Mouse (Mus musculus) lung, postnatal 0 days (tissue): Measurements from ENCODE around the gene Stxbp3. TPM values are rescaled to one million over a fixed set of nuclear protein-coding genes. Genes with fewer than 3 reads are reported as not detected.
A peak's percentile ranks its signal among the peaks of the same experiment; 100 is the strongest.

Experiments used
- ATAC-seq: fragments of 200-750 bp; cut with Nextera tagmentation; 2 replicates; pipeline ENCODE4 v1.8.0; 2017; ENCODE audit warnings: moderate library complexity
- DNase-seq: peaks from one replicate; pipeline ENCODE4 v3.0.0-alpha.2; 2016; ENCODE audit warnings: low spot score
- H3K27ac ChIP-seq: fragments of 300-500 bp; sonication (generic); 2 replicates; pipeline ENCODE4 v1.5.1; 2014; ENCODE audit warnings: antibody characterized with exemption, mild to moderate bottlenecking, low read length, mixed read lengths
- H3K27me3 ChIP-seq: fragments of 300-500 bp; sonication (generic); replicated peaks from 2 replicates; pipeline ENCODE4 v1.6.1; 2014; ENCODE audit warnings: low read length, mixed read lengths; ENCODE audit not compliant: insufficient read depth
- H3K36me3 ChIP-seq: fragments of 300-500 bp; sonication (generic); 2 replicates; pipeline ENCODE4 v1.6.1; 2014; ENCODE audit warnings: low read length, mixed read lengths; ENCODE audit not compliant: insufficient read depth
- H3K4me1 ChIP-seq: fragments of 300-500 bp; sonication (generic); 2 replicates; pipeline ENCODE4 v1.6.1; 2014; ENCODE audit warnings: antibody characterized with exemption, low read depth, low read length, mixed read lengths; ENCODE audit not compliant: insufficient read depth
- H3K4me2 ChIP-seq: fragments of 300-500 bp; sonication (generic); replicated peaks from 2 replicates; pipeline ENCODE4 v1.6.1; 2014; ENCODE audit warnings: low read depth, mild to moderate bottlenecking, low read length, moderate library complexity, mixed read lengths
- H3K4me3 ChIP-seq: fragments of 300-500 bp; sonication (generic); 2 replicates; pipeline ENCODE4 v1.5.1; 2014; ENCODE audit warnings: low read depth, low read length
- H3K9ac ChIP-seq: fragments of 300-500 bp; sonication (generic); replicated peaks from 2 replicates; pipeline ENCODE4 v1.6.1; 2014; ENCODE audit warnings: low read depth, mild to moderate bottlenecking
- H3K9me3 ChIP-seq: fragments of 300-500 bp; sonication (generic); 2 replicates; pipeline ENCODE4 v1.6.1; 2016; ENCODE audit warnings: low read length, mixed read lengths
- CTCF ChIP-seq: IDR thresholded peaks from 2 replicates; pipeline ENCODE4 v1.5.1; 2016; ENCODE audit warnings: antibody characterized with exemption, mild to moderate bottlenecking
- EP300 ChIP-seq: IDR thresholded peaks from 2 replicates; pipeline ENCODE4 v1.6.1; 2016; ENCODE audit warnings: antibody characterized with exemption, mild to moderate bottlenecking, control low read depth
- WGBS: fragments of 180-500 bp; shearing (Covaris S2); extraction: QIAGEN DNeasy Blood & Tissue Kit; methylation state at CpG from one replicate; pipeline ENCODE4 v1.1.7; 2014; 5-methylcytosine and 5-hydroxymethylcytosine counted together
- polyA plus RNA-seq: library from polyadenylated mRNA; unstranded; fragments of >200 nt; fragmentation: Nextera tagmentation; extraction: Ambion mirVana; gene quantifications from 2 replicates; pipeline ENCODE4 v1.2.1, GENCODE M21; 2015

The Stxbp3 gene
- polyA plus RNA-seq, 1 experiment from 2014 or later: 58.1 TPM

- Histone ChIP-seq H3K4me1 (no peaks in the 10 kb centered on the region), H3K9me3 (no peaks in the 10 kb centered on the region), H3K9ac (no peak overlapping the region), H3K4me2 (no peak overlapping the region), H3K4me3 (no peak overlapping the region), H3K27me3 (no peaks in the 10 kb centered on the region), H3K27ac (no peak overlapping the region), H3K36me3 (peaks cover 40% of the 10 kb centered on the region)
- TF ChIP-seq EP300 (no peak), CTCF (no peak)
- DNase-seq: peak; percentile 20
- 81% methylated on average over 6 of the region's 6 CpGs for WGBS
- ATAC-seq: no peak
Measured at GRCm38 (mm10) chr3:108797723-108798122, 42.6 kb downstream of the Stxbp3 start.

- Histone ChIP-seq H3K9me3 (no peaks in the 10 kb centered on the region), H3K9ac (no peak overlapping the region), H3K4me2 (no peak overlapping the region), H3K27ac (no peak overlapping the region), H3K36me3 (peaks cover 38% of the 10 kb centered on the region), H3K4me3 (no peak overlapping the region), H3K27me3 (no peaks in the 10 kb centered on the region), H3K4me1 (no peaks in the 10 kb centered on the region)
- DNase-seq (no peak), ATAC-seq (no peak)
- TF ChIP-seq EP300: no peak
- no peak for TF ChIP-seq CTCF
- 89% methylated on average over 4 of the region's 4 CpGs for WGBS
Measured at GRCm38 (mm10) chr3:108796386-108796785, 43.9 kb downstream of the Stxbp3 start.

- ATAC-seq (no peak), DNase-seq (no peak)
- H3K27me3 ChIP-seq: no peaks in the 10 kb centered on the region
- peaks cover 32% of the 10 kb centered on the region for H3K36me3 ChIP-seq
- H3K27ac ChIP-seq: no peak overlapping the region
- TF ChIP-seq EP300 (no peak), CTCF (no peak)
- H3K4me3 ChIP-seq: no peak overlapping the region
- H3K4me1 ChIP-seq: no peaks in the 10 kb centered on the region
- H3K4me2 ChIP-seq: no peak overlapping the region
- H3K9me3 ChIP-seq: no peaks in the 10 kb centered on the region
- WGBS: 90% methylated on average over 7 of the region's 7 CpGs
- no peak overlapping the region for H3K9ac ChIP-seq
Measured at GRCm38 (mm10) chr3:108795554-108796299, 44.6 kb downstream of the Stxbp3 start.

- Histone ChIP-seq H3K4me1 (no peaks in the 10 kb centered on the region), H3K27me3 (no peaks in the 10 kb centered on the region), H3K9me3 (no peaks in the 10 kb centered on the region), H3K4me2 (no peak overlapping the region), H3K9ac (no peak overlapping the region), H3K4me3 (no peak overlapping the region), H3K27ac (no peak overlapping the region), H3K36me3 (peaks cover 23% of the 10 kb centered on the region)
- DNase-seq (no peak), ATAC-seq (no peak)
- TF ChIP-seq EP300: no peak
- WGBS: 88% methylated on average over 9 of the region's 9 CpGs
Measured at GRCm38 (mm10) chr3:108794780-108795179, 45.5 kb downstream of the Stxbp3 start.

GRCm38 (mm10) chr3:108792420-108792819 is 47.9 kb downstream of the Stxbp3 start:
- Histone ChIP-seq H3K9ac (no peak overlapping the region), H3K4me2 (no peak overlapping the region), H3K9me3 (no peaks in the 10 kb centered on the region), H3K4me1 (no peaks in the 10 kb centered on the region; the same call in 1 of the 2 replicates), H3K27me3 (no peaks in the 10 kb centered on the region), H3K27ac (no peak overlapping the region), H3K4me3 (no peak overlapping the region), H3K36me3 (peaks cover 14% of the 10 kb centered on the region)
- DNase-seq (no peak), ATAC-seq (no peak)
- TF ChIP-seq EP300 (no peak), CTCF (no peak)

- no peak overlapping the region for H3K4me2 ChIP-seq
- H3K4me1 ChIP-seq: no peaks in the 10 kb centered on the region; the same call in 1 of the 2 replicates
- 62% methylated on average over 7 of the region's 7 CpGs for WGBS
- no peaks in the 10 kb centered on the region for H3K27me3 ChIP-seq
- peaks cover 11% of the 10 kb centered on the region for H3K36me3 ChIP-seq
- no peak for TF ChIP-seq CTCF
- no peak for TF ChIP-seq EP300
- ATAC-seq (no peak), DNase-seq (no peak)
- no peaks in the 10 kb centered on the region for H3K9me3 ChIP-seq
- H3K9ac ChIP-seq: no peak overlapping the region
- H3K27ac ChIP-seq: no peak overlapping the region
- H3K4me3 ChIP-seq: no peak overlapping the region
Measured at GRCm38 (mm10) chr3:108791054-108791706, 49.1 kb downstream of the Stxbp3 start.
